Mouse (Mus musculus) layer of hippocampus, adult 8-10 months (tissue): ENCODE measurements at regions not wholly inside any gene's neighbourhood (a gene's known extent, or its start where the extent isn't known, plus 50 kb on each side); places are given as distances from the start of the nearest gene placed in this dataset.

Experiments
- DNase-seq, 2 experiments: peaks; one replicate each; pipeline ENCODE4 v3.0.0; 2022; ENCODE audit warnings: low spot score in 2 of 2

DNA sequence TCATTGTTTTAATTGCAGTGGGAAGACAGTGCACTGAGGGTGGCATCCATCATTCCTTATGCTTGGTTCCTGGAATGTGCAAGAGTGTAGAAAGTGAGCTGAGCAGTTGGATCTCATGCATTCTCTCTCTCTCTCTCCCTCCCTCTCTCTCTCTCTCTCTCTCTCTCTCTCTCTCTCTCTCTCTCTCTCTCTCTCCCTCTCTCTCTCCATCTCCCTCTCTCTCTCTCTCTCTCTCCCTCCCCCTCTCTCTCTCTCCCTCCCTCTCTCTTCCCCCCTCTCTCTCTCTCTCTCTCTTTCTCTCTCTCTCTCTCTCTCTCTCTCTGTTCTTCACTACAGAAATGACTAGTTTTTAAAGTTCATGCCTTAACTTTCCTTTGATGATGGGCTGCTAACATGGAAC, 583.1 kb downstream of the Etnk1 start:
- no peak for DNase-seq

DNA sequence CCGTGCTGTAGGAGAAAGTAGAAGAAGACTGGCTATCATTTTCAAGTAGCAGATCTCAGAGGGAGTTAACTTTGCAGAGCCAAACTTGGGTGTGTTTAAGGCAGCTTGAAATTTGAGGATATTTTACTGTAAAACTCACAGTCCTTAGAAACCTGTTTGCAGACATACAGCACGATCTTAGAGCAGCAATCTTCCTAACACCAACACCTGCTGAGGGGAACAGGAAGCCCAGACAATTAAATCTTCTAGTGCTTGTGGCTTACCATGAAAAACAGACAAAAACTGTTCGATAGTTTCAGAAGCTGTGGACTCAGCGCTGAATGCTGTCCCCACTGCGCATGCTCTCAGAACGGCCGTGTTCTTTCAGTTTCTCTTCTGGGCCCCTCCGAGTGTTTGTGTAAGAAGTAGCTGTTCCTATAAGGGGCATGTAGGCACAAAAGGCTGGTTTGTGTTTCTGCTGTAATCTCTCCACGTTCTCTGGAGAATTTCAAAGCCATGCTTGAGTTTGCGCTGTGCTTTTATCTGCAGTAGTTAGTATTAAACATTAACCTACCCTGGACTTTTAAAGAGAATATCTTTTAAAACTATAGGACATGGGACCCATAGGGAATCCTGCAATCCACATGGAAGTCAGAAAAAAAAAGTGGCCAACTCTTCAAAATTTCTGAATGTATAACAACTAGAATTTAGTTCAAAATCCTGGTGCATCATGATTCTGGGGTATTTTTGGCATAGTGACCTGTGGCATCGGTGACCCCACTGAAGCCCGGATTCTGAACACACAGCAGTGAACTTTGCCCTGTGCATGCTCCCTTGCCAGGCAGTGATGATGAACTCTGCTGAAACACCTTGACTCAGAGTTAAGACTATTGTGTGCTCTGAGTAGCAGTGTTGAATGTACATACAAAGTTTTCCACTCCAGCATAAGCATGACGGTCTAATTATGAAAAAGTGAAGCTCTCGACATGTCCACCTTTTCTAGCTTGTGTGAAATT, 584.4 kb downstream of the Etnk1 start:
- no peak for DNase-seq

DNA sequence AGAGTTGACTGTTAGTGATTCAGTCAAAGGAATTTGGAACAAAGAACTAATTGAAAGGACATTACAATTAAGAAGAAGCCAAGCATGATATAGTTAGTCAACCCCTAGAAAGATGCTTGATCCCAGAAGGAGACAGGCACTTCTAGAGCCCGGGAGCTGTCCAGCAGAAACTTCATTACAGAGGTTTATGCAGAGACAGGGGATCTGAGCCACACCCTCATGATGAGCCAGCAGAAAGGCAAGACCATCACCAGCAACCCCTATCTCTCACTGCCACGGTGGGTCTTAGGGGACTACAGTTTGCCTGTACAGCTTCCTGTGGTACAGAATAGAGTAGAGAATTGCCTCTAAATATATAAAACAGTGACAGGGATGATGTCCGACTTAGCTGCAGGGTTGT, 590.4 kb downstream of the Etnk1 start:
- DNase-seq, result no peak

DNA sequence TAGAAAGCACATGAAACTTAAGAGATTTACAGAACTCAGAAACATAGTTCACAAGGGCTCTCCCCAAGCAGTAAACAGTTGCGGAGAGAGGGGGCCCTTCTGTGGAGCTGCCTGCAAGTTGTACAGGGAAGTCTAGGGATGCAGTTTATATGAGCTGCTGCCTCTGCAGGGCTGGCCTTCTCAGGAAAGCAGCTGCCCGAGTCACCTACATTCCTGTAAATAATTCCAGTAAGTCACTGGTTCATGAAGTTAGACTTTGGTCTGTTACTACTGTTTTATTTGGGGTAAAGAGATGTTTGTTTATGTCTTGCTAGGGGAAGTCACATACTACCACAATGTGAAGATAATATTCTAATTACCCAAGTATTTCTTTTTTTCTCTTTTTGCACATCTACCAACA, 601.1 kb downstream of the Etnk1 start:
- DNase-seq, result no peak
